Mouse (Mus musculus) left cerebral cortex, postnatal 10 days (tissue): ENCODE data around the gene Padi1. TPM values are rescaled to one million over a fixed set of nuclear protein-coding genes. Genes with fewer than 3 reads are reported as not detected.

Experiments
- DNase-seq, 2 experiments: peaks; one replicate each; pipeline ENCODE4 v3.0.0; 2021 to 2022; ENCODE audit warnings: low spot score in 2 of 2, mixed read lengths in 1 of 2; ENCODE audit errors: extremely low spot score in 1 of 2
- intact Hi-C: fragments of 180-260 bp; cut with DNase I; formaldehyde crosslinking; loops from one replicate; pipeline ENCODE4 v1.15.1; 2025
- total RNA-seq, 2 experiments: library from RNA; stranded (reverse); gene quantifications; 2 replicates each; pipeline ENCODE4 v1.2.3; 2021

Padi1 gene
- under 1 TPM; 0.11 to 0.14 TPM for total RNA-seq

DNA sequence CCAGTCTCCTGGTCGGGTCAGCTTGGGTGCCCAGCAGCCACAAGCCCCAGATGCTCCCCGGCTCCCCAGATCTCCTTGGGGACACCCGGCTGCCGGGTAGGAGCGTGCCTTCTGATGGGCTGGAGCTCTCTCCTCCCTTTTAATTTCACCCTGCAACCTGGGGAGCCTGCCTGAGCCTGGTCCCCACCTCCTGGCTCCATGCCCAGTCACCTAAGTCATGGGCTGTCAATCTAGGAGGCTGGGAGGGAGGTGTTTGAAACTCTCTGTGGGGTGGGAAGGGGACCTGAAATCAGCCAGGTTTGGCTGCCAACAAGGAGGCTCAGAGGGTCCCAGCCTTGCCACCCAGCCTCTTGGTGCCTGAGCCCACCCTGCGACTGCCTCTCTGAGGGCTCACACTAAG is at the start of gene Padi1:
TSS of gene Padi1 (minus strand) at position 113 of the 400 bp plus-strand sequence.
- intact Hi-C loops, result no loop called here
- no peak for DNase-seq

DNA sequence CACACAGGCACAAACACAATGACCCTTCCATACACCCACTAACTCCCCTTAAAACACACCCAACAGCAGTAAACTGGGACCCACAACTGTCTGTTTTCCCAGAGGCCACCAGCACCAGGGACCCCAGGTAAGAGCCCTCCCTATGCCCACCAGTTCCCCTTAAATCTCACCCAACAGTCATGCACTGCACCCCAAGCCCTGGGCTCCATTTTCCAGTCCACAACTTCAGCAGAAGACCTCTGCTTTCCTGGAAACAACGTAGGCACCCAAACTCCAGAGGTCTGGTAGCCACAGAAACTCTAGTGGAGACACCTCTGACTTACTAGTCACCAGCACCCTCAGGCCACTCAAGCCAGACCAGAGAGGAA is 46.6 kb upstream of the Padi1 start:
- intact Hi-C loops, result no loop called here
- DNase-seq, result peak in 1 of 2 experiments; percentile 6

DNA sequence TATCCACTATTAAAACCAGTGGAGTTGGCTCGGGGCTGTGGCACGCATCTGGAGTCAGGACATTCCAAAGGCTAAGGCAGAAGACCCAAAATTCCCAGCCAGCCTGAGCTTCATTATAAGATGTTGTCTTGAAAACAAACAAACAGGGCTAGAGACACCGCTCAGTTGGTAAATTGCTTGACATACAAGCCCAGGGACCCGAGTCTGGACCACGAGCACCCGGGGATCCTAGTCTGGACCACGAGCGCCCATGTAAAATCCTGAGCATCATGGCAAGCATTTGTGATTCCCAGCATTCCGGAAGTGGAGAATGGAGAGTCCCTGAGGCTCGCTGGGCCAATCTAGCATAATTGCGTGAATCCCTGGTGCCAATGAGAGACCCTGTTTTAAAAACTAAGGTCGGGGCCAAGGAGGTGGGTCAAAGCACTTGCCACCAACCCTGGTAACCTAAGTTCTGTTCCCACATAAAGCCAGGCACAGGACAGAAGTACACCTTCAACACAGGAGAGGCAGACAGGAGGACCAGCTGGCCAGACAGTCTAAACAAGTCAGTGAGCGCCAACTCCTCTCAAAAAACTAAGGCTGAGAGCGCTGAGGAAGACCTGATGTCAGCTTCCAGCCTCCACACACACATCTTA is 46.1 kb upstream of the Padi1 start:
- intact Hi-C loops, result no loop called here
- peak in 1 of 2 experiments; percentile 5 for DNase-seq

DNA sequence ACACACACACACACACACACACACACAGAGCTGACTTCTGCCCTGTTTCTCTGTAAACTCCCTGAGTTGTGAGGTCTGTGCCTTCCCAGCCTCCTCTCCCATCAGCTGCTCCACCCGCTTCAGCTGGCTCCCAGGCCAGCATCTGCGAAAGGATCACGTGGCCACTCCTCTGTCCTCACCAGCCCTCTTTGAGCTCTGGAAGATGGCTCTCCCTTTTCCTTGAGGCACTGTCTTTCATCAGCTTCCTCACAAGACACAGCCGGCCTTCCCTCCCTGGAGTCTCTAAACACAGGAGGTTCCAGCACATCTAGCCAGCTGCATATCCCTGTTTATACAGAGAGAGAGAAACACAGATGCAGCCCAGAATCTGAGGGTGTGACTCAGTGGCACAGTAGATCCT is 38.3 kb upstream of the Padi1 start:
- intact Hi-C loops, result no loop called here
- DNase-seq, result peak in 1 of 2 experiments; percentile 53

DNA sequence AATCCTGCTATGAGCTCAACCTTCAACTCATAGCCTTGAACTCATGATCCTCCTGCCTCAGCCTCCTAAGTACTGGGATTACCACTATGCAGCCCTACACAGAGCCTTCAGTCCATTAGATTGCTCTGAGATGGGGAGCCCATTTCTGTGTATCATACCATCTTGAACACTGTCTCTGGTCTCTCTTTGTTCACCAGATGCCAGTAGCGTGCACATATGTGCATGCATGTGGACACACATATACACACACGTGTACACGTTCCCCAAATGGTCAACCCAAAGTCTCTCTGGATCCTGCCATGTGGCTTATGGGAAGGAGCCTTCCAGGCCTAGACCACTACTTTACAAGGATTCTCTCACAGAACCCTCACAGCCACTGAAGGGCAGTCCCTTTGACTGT is 37.4 kb upstream of the Padi1 start:
- intact Hi-C loops, result no loop called here

DNA sequence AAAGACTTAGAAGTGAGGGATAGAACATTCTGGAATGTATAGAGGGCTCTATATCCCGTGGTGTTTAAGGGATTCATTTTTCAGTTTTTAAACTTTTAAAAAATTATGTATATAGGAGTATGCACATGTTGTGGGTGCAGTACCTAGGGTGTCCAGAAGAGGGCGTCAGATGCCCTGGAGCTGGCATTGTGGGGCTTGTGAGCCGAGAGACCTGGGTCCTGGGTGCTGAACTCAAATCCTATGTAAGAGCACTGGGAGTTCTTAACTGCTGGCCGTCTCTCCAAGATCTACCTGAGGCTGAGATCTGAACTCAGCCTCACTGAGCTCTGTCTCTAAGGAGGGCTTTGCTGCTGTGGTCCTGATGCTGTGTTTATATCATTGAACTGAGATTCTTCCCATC is 36.8 kb upstream of the Padi1 start:
- peak in 1 of 2 experiments; percentile 11 for DNase-seq
- intact Hi-C loops, result no loop called here

More for the DNA sequence above, 37.4 kb upstream of the Padi1 start:
- peak in 1 of 2 experiments; percentile 7 for DNase-seq

DNA sequence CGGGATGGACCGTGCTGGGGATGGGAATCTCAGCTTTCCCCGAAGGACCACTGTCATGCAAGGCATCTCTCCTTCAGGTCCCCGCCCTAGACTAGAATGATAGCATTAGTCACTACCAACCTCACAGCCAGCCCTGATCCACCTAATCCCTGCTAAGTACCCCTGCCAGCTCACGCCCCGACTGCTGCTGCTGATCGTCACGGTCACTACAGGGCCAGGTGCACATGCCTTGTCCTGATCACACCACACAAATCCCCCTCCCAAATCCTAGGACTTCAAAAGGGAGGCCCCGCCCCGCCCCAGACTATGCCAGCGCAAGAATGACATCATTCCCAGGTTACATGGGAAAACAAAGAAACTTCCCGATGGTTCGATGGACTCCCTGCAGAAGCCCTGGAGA is 36.2 kb upstream of the Padi1 start:
- DNase-seq, result peak in 1 of 2 experiments; percentile 15
- intact Hi-C loops, result no loop called here

DNA sequence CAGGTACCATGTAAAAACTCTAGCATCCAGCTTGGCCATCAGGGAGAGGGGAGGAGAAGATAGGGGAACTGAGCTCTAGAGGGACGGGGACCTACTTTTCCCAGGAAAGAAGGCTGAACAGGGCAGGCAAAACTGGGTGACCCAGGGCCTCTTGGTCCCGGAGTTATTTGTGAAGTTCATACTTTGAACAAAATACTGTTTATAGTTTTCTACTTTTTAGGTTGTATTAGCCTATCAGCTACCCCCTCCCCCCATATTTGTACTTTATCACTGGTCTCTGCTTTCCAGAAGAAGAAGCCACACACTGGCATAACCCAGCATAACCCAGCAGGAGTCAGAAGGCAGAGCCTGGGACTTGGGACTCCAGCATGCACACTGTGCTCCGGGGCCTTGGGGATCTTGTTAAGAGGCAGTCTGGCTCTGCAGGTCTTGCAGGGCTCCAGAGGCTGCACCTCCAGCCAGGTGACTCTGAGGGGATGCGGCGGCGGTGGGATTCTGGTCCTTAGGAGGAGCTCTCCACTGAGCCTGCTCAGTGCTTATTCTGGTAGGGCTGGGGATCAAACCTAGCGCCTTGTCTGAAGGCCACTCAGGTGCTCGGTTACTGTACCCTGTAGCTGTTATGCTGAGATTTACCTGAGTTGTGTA is 35.6 kb upstream of the Padi1 start:
- peak in 1 of 2 experiments; percentile 8 for DNase-seq
- intact Hi-C loops, result no loop called here

DNA sequence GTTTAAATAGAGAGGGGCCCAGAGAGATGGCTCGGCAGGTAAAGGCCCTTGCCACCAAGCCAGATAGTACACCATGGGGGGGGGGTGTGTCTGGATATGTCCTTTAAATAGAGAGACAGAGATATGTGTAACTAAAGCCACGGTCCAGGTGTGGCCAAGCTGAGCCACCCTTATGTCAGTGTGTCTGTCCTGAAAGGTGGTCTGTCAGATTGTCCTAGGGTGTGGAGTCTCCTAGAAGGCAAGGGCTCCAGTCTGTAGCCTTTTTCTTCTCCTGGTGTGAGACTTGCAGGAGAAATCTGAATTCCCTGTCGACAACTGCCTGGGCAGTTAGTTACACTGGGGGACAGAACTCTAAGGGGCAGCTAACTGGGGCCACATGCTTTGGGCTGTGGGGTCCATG is 34.6 kb upstream of the Padi1 start:
- peak in 1 of 2 experiments; percentile 3 for DNase-seq
- intact Hi-C loops, result no loop called here

DNA sequence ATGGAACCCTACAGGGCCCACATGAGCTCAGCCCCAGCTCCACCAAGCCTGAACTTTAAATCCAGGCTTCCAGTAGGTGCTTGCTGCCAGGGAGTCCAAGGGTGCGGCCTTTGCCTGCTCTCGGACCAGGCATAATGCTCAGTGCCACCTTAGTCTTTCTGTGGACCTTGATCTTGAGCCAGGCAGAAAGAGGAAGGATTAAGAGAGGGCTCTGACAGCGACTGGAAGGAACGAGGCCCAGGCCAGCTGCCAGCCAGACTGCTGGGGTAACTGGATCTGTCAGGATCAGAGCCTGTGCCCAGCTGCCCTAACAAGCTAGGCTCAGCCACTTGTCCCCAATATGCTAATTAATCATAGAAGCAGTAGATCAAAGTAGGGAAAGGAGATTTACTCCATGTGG is 34.2 kb upstream of the Padi1 start:
- peak; percentile 57 to 66 for DNase-seq
- intact Hi-C loops, result no loop called here

DNA sequence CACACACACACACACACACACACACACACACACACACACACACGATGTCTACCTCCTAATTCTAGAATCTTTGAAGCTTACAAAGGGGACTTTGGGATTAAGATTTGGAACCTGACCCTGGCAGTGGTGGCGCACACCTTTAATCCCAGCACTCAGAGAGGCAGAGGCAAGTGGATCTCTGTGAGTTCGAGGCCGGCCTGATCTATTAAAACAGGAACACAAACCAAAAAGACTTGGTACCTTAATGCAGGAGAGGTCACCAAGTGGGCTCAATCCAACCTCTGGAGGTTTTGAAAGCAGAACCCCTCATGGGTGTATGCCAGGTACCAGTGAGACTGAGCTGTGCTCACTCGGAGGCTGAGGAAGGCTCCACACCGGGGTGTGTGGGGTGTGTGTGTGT is 33.5 kb upstream of the Padi1 start:
- intact Hi-C loops, result no loop called here
- peak in 1 of 2 experiments; percentile 8 for DNase-seq

DNA sequence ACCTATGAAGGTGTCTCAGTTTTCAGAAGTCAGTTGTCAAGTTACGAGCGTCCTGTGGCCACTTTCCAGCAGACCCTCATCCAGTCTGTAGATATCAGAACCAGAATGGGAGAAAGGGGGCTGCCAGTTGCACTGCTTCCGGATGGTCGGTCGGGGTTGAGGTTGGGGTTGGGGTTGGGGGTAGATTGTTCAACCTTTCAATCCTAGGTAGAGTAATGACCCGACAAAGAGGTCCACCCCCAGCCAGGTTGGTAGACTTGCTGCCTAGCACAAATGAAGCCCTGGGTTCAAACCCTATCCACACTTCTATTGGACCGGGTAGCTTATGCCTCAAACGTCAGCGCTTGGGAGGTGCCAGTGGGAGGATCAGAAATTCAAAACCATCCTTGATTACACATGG is 33.1 kb upstream of the Padi1 start:
- intact Hi-C loops, result no loop called here
- DNase-seq, result peak in 1 of 2 experiments; percentile 9

DNA sequence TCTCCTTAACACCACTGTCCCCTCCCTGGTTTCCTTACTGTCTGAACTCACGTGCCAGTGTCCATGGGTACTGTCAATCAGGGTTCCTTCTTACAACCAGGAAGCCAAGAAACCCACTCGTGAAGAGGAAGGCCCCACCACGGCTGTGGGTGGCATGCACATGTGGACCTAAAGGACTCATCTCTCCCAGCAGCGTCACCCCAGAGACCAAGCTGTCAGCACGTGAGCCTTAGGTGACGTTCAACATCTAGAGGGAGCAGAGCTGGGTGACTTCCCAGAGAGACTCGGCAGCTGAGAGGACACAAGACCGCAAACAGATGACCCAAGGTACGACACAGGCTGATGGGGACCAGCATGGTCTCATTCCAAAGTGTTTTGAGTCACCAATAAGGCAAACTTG is 31.9 kb upstream of the Padi1 start:
- intact Hi-C loops, result no loop called here
- peak in 1 of 2 experiments; percentile 17 for DNase-seq

DNA sequence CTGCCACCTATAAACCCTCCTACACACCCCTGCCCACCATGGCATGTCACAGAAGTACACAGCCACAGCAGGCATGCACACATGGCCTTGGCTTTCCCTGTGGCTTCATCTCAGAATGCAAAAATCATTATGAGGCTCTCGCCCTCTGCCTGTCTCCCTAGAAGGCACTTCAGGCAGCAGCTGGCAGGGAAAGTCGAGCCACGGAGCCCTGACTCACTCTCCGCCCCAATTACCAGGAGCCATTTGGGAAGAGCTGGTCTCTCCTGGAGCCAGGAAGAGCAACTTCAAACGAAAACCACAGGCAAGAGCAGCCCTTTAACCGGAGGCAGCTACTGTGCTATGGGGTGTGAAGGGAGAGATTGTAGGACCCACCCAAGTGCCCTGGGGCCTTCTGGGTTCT is 31.1 kb upstream of the Padi1 start:
- intact Hi-C loops, result no loop called here
- DNase-seq, result peak in 1 of 2 experiments; percentile 14

GRCm38 (mm10) chr4:140876161-140876560 is 30.6 kb upstream of the Padi1 start:
- peak in 1 of 2 experiments; percentile 4 for DNase-seq
- intact Hi-C loops, result no loop called here

DNA sequence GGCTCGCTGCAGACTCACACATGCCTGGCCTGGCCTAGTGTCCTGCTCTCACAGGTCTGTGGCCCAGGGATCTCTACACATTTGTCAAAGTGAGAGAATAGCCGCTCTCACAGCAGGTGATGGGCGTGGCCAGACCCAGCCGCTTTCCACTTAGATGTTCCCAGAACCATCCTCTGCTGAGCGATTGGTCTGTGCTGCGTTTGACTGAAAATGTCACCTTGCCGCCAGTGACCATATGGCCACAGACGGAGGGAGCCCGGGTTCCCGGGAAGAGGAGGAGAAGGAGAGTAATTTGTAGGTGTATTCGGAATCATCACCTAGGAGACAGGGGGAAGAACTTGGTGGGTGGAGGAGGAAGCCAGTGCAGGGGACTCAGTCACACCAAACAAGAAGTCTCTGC is 27.4 kb upstream of the Padi1 start:
- DNase-seq, result peak in 1 of 2 experiments; percentile 19
- intact Hi-C loops, result no loop called here

GRCm38 (mm10) chr4:140872686-140872992 is 27.1 kb upstream of the Padi1 start:
- intact Hi-C loops, result no loop called here
- peak in 1 of 2 experiments; percentile 13 for DNase-seq

- peak in 1 of 2 experiments; percentile 19 for DNase-seq
- intact Hi-C loops, result no loop called here
These were observed 26.5 kb upstream of the Padi1 start for GRCm38 (mm10) chr4:140871851-140872685.

GRCm38 (mm10) chr4:140871376-140871775 is 25.8 kb upstream of the Padi1 start:
- DNase-seq, result peak in 1 of 2 experiments; percentile 8
- intact Hi-C loops, result no loop called here

GRCm38 (mm10) chr4:140870876-140871275 is 25.3 kb upstream of the Padi1 start:
- intact Hi-C loops, result no loop called here
- peak in 1 of 2 experiments; percentile 11 for DNase-seq
